Mouse (Mus musculus): Measurements from ENCODE around the gene 1700113H08Rik. TPM values are rescaled to one million over a fixed set of nuclear protein-coding genes. Genes with fewer than 3 reads are reported as not detected.

1700113H08Rik gene
- 0.29 TPM in 1 of 2 replicates, not detected in the other for polyA plus RNA-seq (2014; fragmentation: Nextera tagmentation; extraction: Ambion mirVana)

DNA sequence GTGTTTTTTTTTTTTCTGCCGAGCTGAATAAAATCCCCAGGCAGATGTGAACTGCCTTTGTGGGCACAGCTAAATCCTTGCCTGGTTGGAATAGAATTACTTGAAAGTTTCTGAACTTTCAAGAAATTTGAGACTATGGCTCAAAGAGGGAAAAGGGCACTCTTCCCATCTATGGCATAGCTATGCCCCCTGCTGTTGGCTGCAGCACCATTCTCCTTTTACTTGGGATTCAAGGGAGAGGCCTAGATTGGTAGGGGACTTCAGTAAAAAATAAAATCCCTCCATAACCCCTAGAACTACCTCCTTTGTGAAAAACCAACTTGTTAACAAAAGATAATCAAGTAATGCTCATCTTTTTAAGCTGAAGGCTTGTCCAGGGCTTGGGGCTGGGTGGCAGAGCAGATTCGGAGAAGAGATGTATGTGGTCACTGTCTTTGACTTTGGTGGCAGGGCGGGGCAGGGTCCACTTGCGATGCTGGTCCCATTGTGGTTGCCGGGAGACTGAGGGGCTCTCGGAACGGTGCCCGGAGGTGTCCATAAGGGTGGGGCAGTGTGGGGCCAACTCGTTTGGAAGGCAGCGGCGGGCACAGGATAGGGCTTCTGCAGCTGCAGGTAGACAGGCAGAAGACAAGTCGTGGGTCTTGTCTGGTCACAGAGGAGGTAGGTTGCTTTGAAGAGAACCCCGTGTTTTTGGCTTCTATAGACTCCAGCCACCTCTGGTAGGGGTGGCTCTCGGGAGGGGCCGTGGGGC is at the start of gene 1700113H08Rik:
Gene 1700113H08Rik, plus strand, starts transcription at position 546 of the 751 bp plus-strand sequence.
- H3K27ac ChIP-seq (ENCODE audit: low read depth, low read length): peak within 1 kb of the TSS; percentile 89
- peaks cover 22% of the 10 kb centered on the region for H3K4me1 ChIP-seq (ENCODE audit: control insufficient read depth, insufficient read depth, low read length)
- H3K9me3 ChIP-seq (ENCODE audit: control insufficient read depth, low read length): no peaks in the 10 kb centered on the region
- no peaks in the 10 kb centered on the region for H3K36me3 ChIP-seq (ENCODE audit: control insufficient read depth, insufficient read depth, low read length)
- 3% methylated on average over 15 of the region's 15 CpGs for WGBS
- peak within 1 kb of the TSS; percentile 56 for H3K9ac ChIP-seq (ENCODE audit: low read length)
- ATAC-seq (ENCODE audit: low FRiP score): peak; percentile 62
- peak; percentile 97 for DNase-seq (ENCODE audit: low spot score, missing footprints)
- no peaks in the 10 kb centered on the region for H3K27me3 ChIP-seq (ENCODE audit: control insufficient read depth, insufficient read depth, low read length)
- peak within 1 kb of the TSS; percentile 29 for H3K4me3 ChIP-seq (ENCODE audit: low read depth, low read length)
- H3K4me2 ChIP-seq: peak within 1 kb of the TSS; percentile 46

DNA sequence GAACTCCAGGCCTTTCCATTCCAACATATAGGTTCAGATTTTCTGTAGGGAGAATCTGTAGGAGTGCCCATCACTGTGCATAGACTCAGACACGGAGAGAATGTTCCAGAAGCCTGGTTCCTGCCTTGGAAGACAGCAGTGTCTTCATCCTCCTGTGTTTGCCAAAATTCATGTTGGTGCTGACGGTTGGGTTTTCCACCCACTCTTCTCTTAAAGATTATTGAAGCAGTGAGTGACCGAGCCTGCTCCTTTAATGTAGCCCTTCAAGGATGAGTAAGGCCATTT is 49.7 kb upstream of the 1700113H08Rik start:
- no peak overlapping the region for H3K9ac ChIP-seq (ENCODE audit: low read length)
- DNase-seq (ENCODE audit: low spot score, missing footprints): no peak
- no peaks in the 10 kb centered on the region for H3K27me3 ChIP-seq (ENCODE audit: control insufficient read depth, insufficient read depth, low read length)
- no peak overlapping the region for H3K4me3 ChIP-seq (ENCODE audit: low read depth, low read length)
- WGBS: 92% methylated on average over 3 of the region's 3 CpGs
- ATAC-seq (ENCODE audit: low FRiP score): no peak
- H3K36me3 ChIP-seq (ENCODE audit: control insufficient read depth, insufficient read depth, low read length): no peaks in the 10 kb centered on the region
- H3K4me2 ChIP-seq: no peak overlapping the region
- H3K27ac ChIP-seq (ENCODE audit: low read depth, low read length): no peak overlapping the region
- H3K9me3 ChIP-seq (ENCODE audit: control insufficient read depth, low read length): no peaks in the 10 kb centered on the region
- no peaks in the 10 kb centered on the region for H3K4me1 ChIP-seq (ENCODE audit: control insufficient read depth, insufficient read depth, low read length)

DNA sequence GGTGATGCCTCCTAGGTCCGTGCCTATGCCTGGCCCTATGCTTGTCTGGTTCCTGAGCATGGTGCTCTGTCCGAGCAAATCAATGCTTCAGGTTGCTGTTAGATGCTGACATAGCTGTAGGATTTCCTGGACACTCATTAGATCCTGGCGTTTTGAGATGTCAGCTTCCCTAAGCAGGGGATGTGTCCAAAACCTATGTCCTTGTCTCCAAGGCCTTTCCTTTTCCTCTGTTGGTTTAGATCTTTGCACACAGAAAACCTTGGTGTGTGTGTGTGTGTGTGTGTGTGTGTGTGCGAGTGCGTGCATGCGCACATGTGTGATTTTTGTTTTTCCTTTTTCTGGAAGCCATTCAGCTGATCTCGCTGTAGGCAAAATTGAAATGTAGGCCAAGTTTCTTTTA is 45.8 kb upstream of the 1700113H08Rik start:
- DNase-seq (ENCODE audit: low spot score, missing footprints) (no peak), ATAC-seq (ENCODE audit: low FRiP score) (no peak)
- WGBS: 91% methylated on average over 7 of the region's 7 CpGs
- Histone ChIP-seq H3K4me1 (ENCODE audit: control insufficient read depth, insufficient read depth, low read length) (peaks cover 11% of the 10 kb centered on the region), H3K9ac (ENCODE audit: low read length) (no peak overlapping the region), H3K27me3 (ENCODE audit: control insufficient read depth, insufficient read depth, low read length) (no peaks in the 10 kb centered on the region), H3K36me3 (ENCODE audit: control insufficient read depth, insufficient read depth, low read length) (no peaks in the 10 kb centered on the region), H3K4me3 (ENCODE audit: low read depth, low read length) (no peak overlapping the region), H3K27ac (ENCODE audit: low read depth, low read length) (no peak overlapping the region), H3K9me3 (ENCODE audit: control insufficient read depth, low read length) (no peaks in the 10 kb centered on the region), H3K4me2 (no peak overlapping the region)

GRCm38 (mm10) chr10:87014391-87014965 is 43.4 kb upstream of the 1700113H08Rik start:
- Histone ChIP-seq H3K9me3 (ENCODE audit: control insufficient read depth, low read length) (no peaks in the 10 kb centered on the region), H3K4me1 (ENCODE audit: control insufficient read depth, insufficient read depth, low read length) (peaks cover 11% of the 10 kb centered on the region), H3K27ac (ENCODE audit: low read depth, low read length) (no peak overlapping the region), H3K9ac (ENCODE audit: low read length) (no peak overlapping the region), H3K4me3 (ENCODE audit: low read depth, low read length) (no peak overlapping the region), H3K27me3 (ENCODE audit: control insufficient read depth, insufficient read depth, low read length) (no peaks in the 10 kb centered on the region), H3K36me3 (ENCODE audit: control insufficient read depth, insufficient read depth, low read length) (no peaks in the 10 kb centered on the region), H3K4me2 (no peak overlapping the region)
- 85% methylated on average over 7 of the region's 7 CpGs for WGBS
- ATAC-seq (ENCODE audit: low FRiP score) (no peak), DNase-seq (ENCODE audit: low spot score, missing footprints) (no peak)

- Histone ChIP-seq H3K27ac (ENCODE audit: low read depth, low read length) (no peak overlapping the region), H3K4me1 (ENCODE audit: control insufficient read depth, insufficient read depth, low read length) (peaks cover 11% of the 10 kb centered on the region), H3K9ac (ENCODE audit: low read length) (no peak overlapping the region), H3K9me3 (ENCODE audit: control insufficient read depth, low read length) (no peaks in the 10 kb centered on the region), H3K27me3 (ENCODE audit: control insufficient read depth, insufficient read depth, low read length) (no peaks in the 10 kb centered on the region), H3K36me3 (ENCODE audit: control insufficient read depth, insufficient read depth, low read length) (no peaks in the 10 kb centered on the region), H3K4me2 (no peak overlapping the region), H3K4me3 (ENCODE audit: low read depth, low read length) (no peak overlapping the region)
- ATAC-seq (ENCODE audit: low FRiP score) (no peak), DNase-seq (ENCODE audit: low spot score, missing footprints) (peak; percentile 75)
- WGBS: 81% methylated on average over 5 of the region's 5 CpGs
Measured at GRCm38 (mm10) chr10:87015403-87015802, 42.4 kb upstream of the 1700113H08Rik start.

DNA sequence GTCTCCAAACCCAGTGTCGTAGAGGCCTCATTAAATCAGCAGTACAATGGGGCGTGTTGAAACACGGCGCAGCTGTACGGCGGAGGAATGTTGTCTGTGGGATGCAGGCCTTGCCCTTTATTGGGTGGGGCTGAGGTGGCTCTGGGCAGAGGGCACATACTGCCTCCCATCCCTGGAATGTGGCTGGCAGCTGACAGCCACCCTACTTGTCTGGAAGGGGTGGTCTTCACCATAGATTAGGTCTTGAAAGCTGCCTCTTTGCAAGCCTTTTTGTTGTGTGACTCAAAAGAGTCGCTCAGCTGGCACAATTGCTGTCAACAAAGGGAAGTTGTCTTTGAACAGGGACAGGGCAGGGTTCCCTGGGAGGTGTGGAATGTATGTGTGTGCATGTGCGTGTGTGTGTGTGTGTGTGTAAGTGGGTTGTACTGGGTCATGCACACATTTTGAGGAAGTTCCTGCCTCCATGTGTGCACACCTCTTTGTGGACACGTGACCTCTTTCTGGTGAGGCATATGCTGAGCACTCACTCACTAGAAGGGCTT is 41.6 kb upstream of the 1700113H08Rik start:
- Histone ChIP-seq H3K36me3 (ENCODE audit: control insufficient read depth, insufficient read depth, low read length) (no peaks in the 10 kb centered on the region), H3K27me3 (ENCODE audit: control insufficient read depth, insufficient read depth, low read length) (no peaks in the 10 kb centered on the region), H3K4me1 (ENCODE audit: control insufficient read depth, insufficient read depth, low read length) (peaks cover 11% of the 10 kb centered on the region), H3K4me2 (no peak overlapping the region), H3K27ac (ENCODE audit: low read depth, low read length) (no peak overlapping the region), H3K9me3 (ENCODE audit: control insufficient read depth, low read length) (no peaks in the 10 kb centered on the region), H3K9ac (ENCODE audit: low read length) (no peak overlapping the region), H3K4me3 (ENCODE audit: low read depth, low read length) (no peak overlapping the region)
- DNase-seq (ENCODE audit: low spot score, missing footprints): peak; percentile 89
- ATAC-seq (ENCODE audit: low FRiP score): peak; percentile 84
- 31% methylated on average over 9 of the region's 9 CpGs for WGBS

- 83% methylated on average over 9 of the region's 9 CpGs for WGBS
- H3K36me3 ChIP-seq (ENCODE audit: control insufficient read depth, insufficient read depth, low read length): no peaks in the 10 kb centered on the region
- peaks cover 11% of the 10 kb centered on the region for H3K4me1 ChIP-seq (ENCODE audit: control insufficient read depth, insufficient read depth, low read length)
Measured at GRCm38 (mm10) chr10:87018876-87019275, 39.0 kb upstream of the 1700113H08Rik start.

DNA sequence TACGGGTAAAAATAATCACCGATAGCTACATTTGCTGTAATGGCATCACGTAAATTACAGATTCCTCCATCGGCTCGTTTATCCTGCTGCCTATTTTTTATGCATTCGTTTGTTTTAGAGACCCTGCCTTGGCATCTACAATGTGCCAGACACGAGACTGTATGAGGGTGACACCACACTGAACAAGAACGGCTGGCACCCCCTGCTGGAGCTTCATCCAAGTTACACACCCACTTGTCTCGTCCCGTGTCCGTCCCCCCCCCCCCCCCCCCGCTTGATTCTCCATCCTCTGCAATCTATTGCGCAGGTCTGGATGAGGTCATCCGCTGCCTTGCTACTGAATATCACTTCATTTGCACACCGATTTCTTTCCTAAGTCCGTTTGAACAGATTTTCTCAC is 37.1 kb upstream of the 1700113H08Rik start:
- Histone ChIP-seq H3K27ac (ENCODE audit: low read depth, low read length) (no peak overlapping the region), H3K4me2 (no peak overlapping the region), H3K9ac (ENCODE audit: low read length) (no peak overlapping the region), H3K4me3 (ENCODE audit: low read depth, low read length) (no peak overlapping the region), H3K4me1 (ENCODE audit: control insufficient read depth, insufficient read depth, low read length) (peaks cover 11% of the 10 kb centered on the region), H3K27me3 (ENCODE audit: control insufficient read depth, insufficient read depth, low read length) (no peaks in the 10 kb centered on the region), H3K36me3 (ENCODE audit: control insufficient read depth, insufficient read depth, low read length) (no peaks in the 10 kb centered on the region), H3K9me3 (ENCODE audit: control insufficient read depth, low read length) (no peaks in the 10 kb centered on the region)
- no peak for DNase-seq (ENCODE audit: low spot score, missing footprints)
- 78% methylated on average over 16 of the region's 16 CpGs for WGBS
- ATAC-seq (ENCODE audit: low FRiP score): no peak

More at GRCm38 (mm10) chr10:87018876-87019275, 39.0 kb upstream of the 1700113H08Rik start:
- Histone ChIP-seq H3K27ac (ENCODE audit: low read depth, low read length) (no peak overlapping the region), H3K9me3 (ENCODE audit: control insufficient read depth, low read length) (no peaks in the 10 kb centered on the region), H3K4me2 (no peak overlapping the region), H3K9ac (ENCODE audit: low read length) (no peak overlapping the region), H3K27me3 (ENCODE audit: control insufficient read depth, insufficient read depth, low read length) (no peaks in the 10 kb centered on the region), H3K4me3 (ENCODE audit: low read depth, low read length) (no peak overlapping the region)
- DNase-seq (ENCODE audit: low spot score, missing footprints) (no peak), ATAC-seq (ENCODE audit: low FRiP score) (no peak)

GRCm38 (mm10) chr10:87024884-87025283 is 33.0 kb upstream of the 1700113H08Rik start:
- no peak overlapping the region for H3K27ac ChIP-seq (ENCODE audit: low read depth, low read length)

More at GRCm38 (mm10) chr10:87024884-87025283, 33.0 kb upstream of the 1700113H08Rik start:
- DNase-seq (ENCODE audit: low spot score, missing footprints) (peak; percentile 99), ATAC-seq (ENCODE audit: low FRiP score) (peak; percentile 85)
- Histone ChIP-seq H3K4me1 (ENCODE audit: control insufficient read depth, insufficient read depth, low read length) (no peaks in the 10 kb centered on the region), H3K4me2 (no peak overlapping the region), H3K27me3 (ENCODE audit: control insufficient read depth, insufficient read depth, low read length) (no peaks in the 10 kb centered on the region), H3K9ac (ENCODE audit: low read length) (no peak overlapping the region), H3K4me3 (ENCODE audit: low read depth, low read length) (no peak overlapping the region), H3K9me3 (ENCODE audit: control insufficient read depth, low read length) (no peaks in the 10 kb centered on the region), H3K36me3 (ENCODE audit: control insufficient read depth, insufficient read depth, low read length) (no peaks in the 10 kb centered on the region)
- WGBS: 4% methylated on average over 8 of the region's 10 CpGs
